Mouse (Mus musculus): ENCODE results near the gene Psma4. TPM values are rescaled to one million over a fixed set of nuclear protein-coding genes. Genes with fewer than 3 reads are reported as not detected.

The Psma4 gene
- 152 and 297 TPM in 2 replicates for total RNA-seq (2012; rRNA removed)

DNA sequence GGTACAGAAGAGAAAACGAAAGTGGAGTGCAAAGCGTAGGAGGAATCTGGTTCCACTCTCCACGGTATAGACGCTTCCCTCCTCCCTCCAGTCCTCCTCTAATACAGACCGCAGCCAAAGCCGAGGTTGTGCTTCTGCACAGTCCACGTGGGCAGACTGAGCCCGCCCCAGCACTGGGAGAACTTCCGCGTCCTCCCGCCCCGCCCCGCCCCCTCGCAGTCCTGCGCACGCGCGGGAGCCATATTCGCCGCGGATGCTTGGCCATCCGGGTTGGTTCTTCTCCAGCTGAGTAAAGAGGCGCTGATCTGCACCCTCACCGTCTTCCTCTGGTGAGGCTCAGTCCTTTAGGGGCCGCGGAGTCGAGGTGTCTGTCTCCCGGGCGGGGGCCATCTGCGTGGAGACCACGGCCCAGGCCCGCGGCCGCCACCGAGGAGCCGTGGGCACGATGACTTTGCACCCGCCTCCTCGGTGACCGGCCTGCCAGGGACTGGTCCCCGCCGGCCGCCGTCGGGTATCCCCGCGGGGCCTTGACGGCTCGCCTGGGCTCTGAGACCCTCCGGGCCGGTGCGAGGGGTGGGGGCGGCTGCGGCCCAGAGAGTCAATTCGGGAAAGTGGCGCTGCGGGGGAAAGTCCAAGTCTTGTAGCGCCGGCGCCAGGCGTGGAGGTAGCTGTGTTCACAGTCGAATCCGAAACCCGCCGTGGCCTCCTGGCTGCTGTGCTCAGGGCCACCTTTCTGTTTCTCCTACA is at the start of gene Psma4, which contains the start of gene AY074887:
Gene Psma4, plus strand, starts transcription at position 216 of the 747 bp plus-strand sequence.
Gene AY074887, minus strand, starts transcription at position 424 of the 747 bp plus-strand sequence.
- Histone ChIP-seq H3K9ac (ENCODE audit: insufficient read depth, low read depth, low read length, poor library complexity, severe bottlenecking) (peak within 1 kb of the TSS; percentile 94), H3K9me3 (ENCODE audit: control insufficient read depth, insufficient read depth, low read depth, low read length) (no peaks in the 10 kb centered on the region), H3K4me1 (ENCODE audit: control insufficient read depth in 2 of 2, insufficient read depth in 2 of 2, low read length in 2 of 2, poor library complexity in 1 of 2) (peaks cover 1 to 2% of the 10 kb centered on the region in 2 experiments; a peak in 1 of 4 replicates), H3K27ac (ENCODE audit: insufficient read depth, low read depth, low read length, poor library complexity, severe bottlenecking) (peak within 1 kb of the TSS; percentile 16; the same call in 1 of the 2 replicates), H3K36me3 (ENCODE audit: control insufficient read depth, insufficient read depth, low read length, poor library complexity, severe bottlenecking) (peaks cover 25% of the 10 kb centered on the region), H3K4me3 (ENCODE audit: insufficient read depth in 1 of 2, low read depth in 1 of 2, low read length in 2 of 2, poor library complexity in 1 of 2, severe bottlenecking in 1 of 2) (peak within 1 kb of the TSS; percentile 91 to 96)
- TF ChIP-seq ZNF384 (IDR thresholded peaks at IDR 0.05; ENCODE audit: low read depth, low read length) = no peak
- TF ChIP-seq MAFK (IDR thresholded peaks at IDR 0.05; ENCODE audit: insufficient read depth, low read depth, low read length) = no peak
- no peak for TF ChIP-seq HCFC1 (IDR thresholded peaks at IDR 0.05; ENCODE audit: borderline replicate concordance, insufficient read depth, low read length)
- TF ChIP-seq CHD2 (IDR thresholded peaks at IDR 0.05; ENCODE audit: low read depth, low read length) = no peak
- TF ChIP-seq ZC3H11A (IDR thresholded peaks at IDR 0.05; ENCODE audit: borderline replicate concordance, low read depth, low read length) = no peak
- in situ Hi-C loops (cut with MboI; ENCODE audit: low sequenced_read_pairs in 2 of 2, unreplicated experiment in 2 of 2) = no loop called here
- DNase-seq (ENCODE audit: low read depth, low spot score) = peak; percentile 90

DNA sequence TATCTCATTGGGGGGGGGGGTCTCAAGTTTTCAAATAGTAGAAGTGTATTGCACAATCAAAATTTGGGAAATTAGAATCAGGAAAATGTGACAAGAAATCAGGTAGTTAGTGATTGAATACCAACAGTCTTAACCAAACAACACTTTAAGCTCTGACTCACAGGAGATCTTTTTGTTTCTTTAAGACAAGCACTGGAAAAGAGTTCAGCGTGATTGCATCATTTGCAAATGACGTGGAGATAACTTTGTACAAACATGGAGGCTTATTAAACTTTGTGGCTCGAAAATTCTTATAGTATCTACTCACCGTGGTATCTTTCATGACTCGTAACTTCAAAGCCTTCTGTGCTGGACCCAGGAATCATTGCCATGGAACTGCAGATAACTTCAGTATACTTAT is 41.1 kb upstream of the Psma4 start:
- TF ChIP-seq ZNF384 (IDR thresholded peaks at IDR 0.05; ENCODE audit: low read depth, low read length) (no peak), HCFC1 (IDR thresholded peaks at IDR 0.05; ENCODE audit: borderline replicate concordance, insufficient read depth, low read length) (no peak), ZC3H11A (IDR thresholded peaks at IDR 0.05; ENCODE audit: borderline replicate concordance, low read depth, low read length) (no peak), MAFK (IDR thresholded peaks at IDR 0.05; ENCODE audit: insufficient read depth, low read depth, low read length) (no peak), CHD2 (IDR thresholded peaks at IDR 0.05; ENCODE audit: low read depth, low read length) (no peak)
- in situ Hi-C loops (cut with MboI; ENCODE audit: low sequenced_read_pairs in 2 of 2, unreplicated experiment in 2 of 2) = no loop called here
- peaks cover 5% of the 10 kb centered on the region; the same call in 1 of the 2 replicates for H3K36me3 ChIP-seq (ENCODE audit: control insufficient read depth, insufficient read depth, low read length, poor library complexity, severe bottlenecking)

DNA sequence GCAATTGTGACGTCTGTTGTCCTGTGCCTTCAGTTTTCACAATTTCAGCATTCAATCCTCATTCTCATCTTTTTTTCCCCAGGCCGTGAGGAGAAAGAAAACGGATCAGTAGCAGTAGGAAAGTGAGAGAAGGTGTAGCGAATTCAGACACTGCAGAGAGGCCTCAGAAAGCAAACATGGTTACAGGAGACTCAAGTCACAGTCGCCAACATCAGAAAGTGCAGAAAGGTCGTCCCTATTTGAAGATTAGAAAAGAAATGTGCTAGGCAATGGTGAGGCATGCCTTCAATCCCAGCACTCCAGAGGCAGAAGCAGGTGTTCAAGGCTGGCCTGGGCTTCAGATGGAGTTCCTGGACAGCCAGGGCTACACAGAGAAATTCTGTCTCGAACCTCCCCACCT is 35.0 kb upstream of the Psma4 start:
- no peak overlapping the region for H3K27ac ChIP-seq (ENCODE audit: insufficient read depth, low read depth, low read length, poor library complexity, severe bottlenecking)
- H3K36me3 ChIP-seq (ENCODE audit: control insufficient read depth, insufficient read depth, low read length, poor library complexity, severe bottlenecking) = no peaks in the 10 kb centered on the region
- H3K9ac ChIP-seq (ENCODE audit: insufficient read depth, low read depth, low read length, poor library complexity, severe bottlenecking) = no peak overlapping the region
- H3K4me1 ChIP-seq (ENCODE audit: control insufficient read depth in 2 of 2, insufficient read depth in 2 of 2, low read length in 2 of 2, poor library complexity in 1 of 2) = peaks cover 0 to 5% of the 10 kb centered on the region in 2 experiments; a peak in 1 of 4 replicates
- H3K4me3 ChIP-seq (ENCODE audit: insufficient read depth in 1 of 2, low read depth in 1 of 2, low read length in 2 of 2, poor library complexity in 1 of 2, severe bottlenecking in 1 of 2) = no peak overlapping the region
- in situ Hi-C loops (cut with MboI; ENCODE audit: low sequenced_read_pairs in 2 of 2, unreplicated experiment in 2 of 2) = no loop called here
- no peak for TF ChIP-seq MAFK (IDR thresholded peaks at IDR 0.05; ENCODE audit: insufficient read depth, low read depth, low read length)
- no peak for TF ChIP-seq CHD2 (IDR thresholded peaks at IDR 0.05; ENCODE audit: low read depth, low read length)
- TF ChIP-seq ZC3H11A (IDR thresholded peaks at IDR 0.05; ENCODE audit: borderline replicate concordance, low read depth, low read length) = no peak
- TF ChIP-seq ZNF384 (IDR thresholded peaks at IDR 0.05; ENCODE audit: low read depth, low read length) = no peak
- no peak for TF ChIP-seq HCFC1 (IDR thresholded peaks at IDR 0.05; ENCODE audit: borderline replicate concordance, insufficient read depth, low read length)
- H3K9me3 ChIP-seq (ENCODE audit: control insufficient read depth, insufficient read depth, low read depth, low read length) = no peaks in the 10 kb centered on the region
- DNase-seq (ENCODE audit: low read depth, low spot score) = no peak

More for the DNA sequence above, 41.1 kb upstream of the Psma4 start:
- Histone ChIP-seq H3K9me3 (ENCODE audit: control insufficient read depth, insufficient read depth, low read depth, low read length) (no peaks in the 10 kb centered on the region), H3K4me3 (ENCODE audit: insufficient read depth in 1 of 2, low read depth in 1 of 2, low read length in 2 of 2, poor library complexity in 1 of 2, severe bottlenecking in 1 of 2) (no peak overlapping the region), H3K9ac (ENCODE audit: insufficient read depth, low read depth, low read length, poor library complexity, severe bottlenecking) (no peak overlapping the region), H3K4me1 (ENCODE audit: control insufficient read depth in 2 of 2, insufficient read depth in 2 of 2, low read length in 2 of 2, poor library complexity in 1 of 2) (no peaks in the 10 kb centered on the region), H3K27ac (ENCODE audit: insufficient read depth, low read depth, low read length, poor library complexity, severe bottlenecking) (no peak overlapping the region)
- no peak for DNase-seq (ENCODE audit: low read depth, low spot score)

DNA sequence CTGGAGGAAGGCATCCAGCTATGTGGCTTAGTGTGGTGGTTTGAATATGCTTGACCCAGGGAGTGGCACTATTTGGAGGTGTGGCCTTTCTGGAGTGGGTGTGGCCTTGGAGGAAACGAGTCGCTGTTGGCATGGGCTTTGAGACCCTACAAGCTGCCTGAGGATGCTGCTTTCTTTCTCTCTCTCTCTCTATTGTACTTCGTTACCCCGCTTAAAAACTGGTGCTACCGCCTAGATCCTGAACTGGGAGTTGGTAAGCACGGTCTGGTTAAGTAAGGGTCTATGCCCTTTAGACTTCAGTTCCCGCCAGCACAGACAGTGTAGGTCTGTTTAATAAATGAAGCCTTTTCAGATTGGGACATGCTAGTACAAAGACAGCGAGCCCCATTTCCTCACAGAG is 34.2 kb upstream of the Psma4 start:
- H3K4me1 ChIP-seq (ENCODE audit: control insufficient read depth in 2 of 2, insufficient read depth in 2 of 2, low read length in 2 of 2, poor library complexity in 1 of 2) = peaks cover 0 to 5% of the 10 kb centered on the region in 2 experiments; a peak in 1 of 4 replicates
- H3K9me3 ChIP-seq (ENCODE audit: control insufficient read depth, insufficient read depth, low read depth, low read length) = no peaks in the 10 kb centered on the region
- peak overlapping the region in 1 of 2 experiments; percentile 48; a peak in 1 of 4 replicates for H3K4me3 ChIP-seq (ENCODE audit: insufficient read depth in 1 of 2, low read depth in 1 of 2, low read length in 2 of 2, poor library complexity in 1 of 2, severe bottlenecking in 1 of 2)
- H3K9ac ChIP-seq (ENCODE audit: insufficient read depth, low read depth, low read length, poor library complexity, severe bottlenecking) = no peak overlapping the region
- in situ Hi-C loops (cut with MboI; ENCODE audit: low sequenced_read_pairs in 2 of 2, unreplicated experiment in 2 of 2) = no loop called here
- no peak for TF ChIP-seq HCFC1 (IDR thresholded peaks at IDR 0.05; ENCODE audit: borderline replicate concordance, insufficient read depth, low read length)
- TF ChIP-seq ZC3H11A (IDR thresholded peaks at IDR 0.05; ENCODE audit: borderline replicate concordance, low read depth, low read length) = no peak
- no peak for TF ChIP-seq MAFK (IDR thresholded peaks at IDR 0.05; ENCODE audit: insufficient read depth, low read depth, low read length)
- TF ChIP-seq CHD2 (IDR thresholded peaks at IDR 0.05; ENCODE audit: low read depth, low read length) = no peak
- no peak for TF ChIP-seq ZNF384 (IDR thresholded peaks at IDR 0.05; ENCODE audit: low read depth, low read length)
- no peaks in the 10 kb centered on the region for H3K36me3 ChIP-seq (ENCODE audit: control insufficient read depth, insufficient read depth, low read length, poor library complexity, severe bottlenecking)
- H3K27ac ChIP-seq (ENCODE audit: insufficient read depth, low read depth, low read length, poor library complexity, severe bottlenecking) = no peak overlapping the region
- DNase-seq (ENCODE audit: low read depth, low spot score) = no peak

All from ES-E14 (cell line).